Mouse (Mus musculus) activated CD4-positive, CD25-positive, alpha-beta regulatory T cell, adult 4 months (primary cell): ENCODE results near the gene Hoxa6. TPM values are rescaled to one million over a fixed set of nuclear protein-coding genes. Genes with fewer than 3 reads are reported as not detected.

Experiments used
- ATAC-seq: one replicate; pipeline ENCODE4 v1.8.0; 2017
- polyA plus RNA-seq, 2 experiments: library from polyadenylated mRNA; unstranded; fragments of 100-300 nt; shearing (Covaris generic); gene quantifications; one replicate each; pipeline ENCODE4 v1.2.1; 2017

Gene Hoxa6
- polyA plus RNA-seq, 2 experiments from 2014 or later: not detected

DNA sequence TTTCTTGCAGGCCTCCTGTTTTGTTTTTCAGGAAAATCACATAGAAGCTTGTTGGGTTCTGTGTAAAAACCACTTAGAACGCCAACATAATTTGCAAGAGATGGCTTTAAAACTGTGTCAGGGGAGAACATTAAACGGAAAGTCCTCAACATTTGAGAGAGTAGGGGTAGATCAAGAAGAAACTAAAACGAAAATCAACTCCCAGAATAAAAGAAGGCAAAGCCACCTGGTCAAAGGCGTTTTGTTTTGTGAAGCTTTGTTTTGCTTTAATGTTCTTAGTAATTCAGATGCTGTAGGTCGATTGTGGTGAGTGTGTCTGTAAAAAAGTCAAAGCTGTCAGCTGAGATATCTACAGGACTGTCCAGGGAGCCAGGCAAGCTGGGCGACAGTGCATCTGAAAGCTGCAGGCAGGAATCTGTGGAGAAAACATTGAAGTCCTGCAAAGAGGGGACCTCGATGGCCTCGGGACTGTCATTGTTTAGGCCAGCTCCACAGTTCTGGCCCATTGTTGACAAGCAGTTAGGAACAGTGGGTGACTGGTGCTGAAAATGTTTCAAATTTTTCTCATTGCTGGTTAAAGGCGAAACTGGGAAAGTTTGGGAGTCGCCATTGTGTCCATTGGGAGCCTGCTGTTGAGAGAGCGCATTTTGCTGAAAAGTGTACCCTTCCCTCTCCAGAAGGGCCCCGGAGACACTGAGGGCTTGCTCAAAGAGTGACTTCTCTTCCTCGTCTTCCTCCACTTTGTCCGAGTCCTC lies 45.7 kb downstream of the Hoxa6 start:
- no peak for ATAC-seq

DNA sequence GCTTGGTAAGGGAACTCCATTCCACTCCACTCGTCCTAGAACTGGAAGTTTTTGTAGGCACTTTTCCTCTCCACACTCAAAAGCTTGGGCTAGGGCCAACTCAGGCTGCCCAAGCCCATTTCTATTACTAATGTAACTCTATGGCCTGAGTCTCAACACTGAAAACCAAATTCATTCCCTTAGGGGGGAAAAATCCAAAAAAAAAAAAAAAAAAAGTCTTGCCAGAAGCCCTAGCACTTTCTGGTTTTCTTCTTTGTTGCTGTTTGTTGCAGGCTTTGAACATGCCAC lies 46.5 kb downstream of the Hoxa6 start:
- ATAC-seq: no peak

GRCm38 (mm10) chr6:52161336-52162092 lies 47.0 kb downstream of the Hoxa6 start:
- no peak for ATAC-seq

- no peak for ATAC-seq
Observed at GRCm38 (mm10) chr6:52160511-52161335, 47.8 kb downstream of the Hoxa6 start.

GRCm38 (mm10) chr6:52159979-52160378 lies 48.5 kb downstream of the Hoxa6 start:
- ATAC-seq: no peak

DNA sequence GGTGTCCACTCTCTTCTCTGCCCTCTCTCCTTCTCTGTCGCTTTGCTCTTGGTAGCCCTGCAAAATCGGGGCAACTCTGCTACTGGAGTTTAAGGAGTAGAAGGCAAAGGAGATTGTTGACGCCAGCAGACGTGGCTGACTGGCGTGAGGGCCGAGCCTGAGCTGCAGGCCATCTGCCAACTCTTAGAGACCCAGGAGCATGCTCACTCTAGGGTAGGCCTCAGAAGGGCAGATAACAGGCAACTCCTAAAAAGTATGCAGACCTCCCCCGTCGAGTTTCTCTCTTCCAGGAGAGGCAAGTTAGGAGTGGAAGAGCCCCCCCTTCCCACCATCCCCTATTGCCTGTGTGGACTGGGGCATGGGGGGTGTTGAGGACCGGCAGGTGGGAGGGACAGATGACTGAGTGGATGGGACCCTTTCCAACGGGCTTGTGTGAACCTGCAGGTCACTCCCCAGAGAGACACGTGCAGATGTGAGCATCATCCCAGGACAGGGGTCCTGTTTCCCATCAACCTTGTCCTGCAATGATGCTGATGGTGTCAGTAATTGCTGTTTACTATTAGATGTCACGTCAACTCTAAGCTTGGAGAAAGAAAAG lies 49.3 kb downstream of the Hoxa6 start:
- no peak for ATAC-seq

DNA sequence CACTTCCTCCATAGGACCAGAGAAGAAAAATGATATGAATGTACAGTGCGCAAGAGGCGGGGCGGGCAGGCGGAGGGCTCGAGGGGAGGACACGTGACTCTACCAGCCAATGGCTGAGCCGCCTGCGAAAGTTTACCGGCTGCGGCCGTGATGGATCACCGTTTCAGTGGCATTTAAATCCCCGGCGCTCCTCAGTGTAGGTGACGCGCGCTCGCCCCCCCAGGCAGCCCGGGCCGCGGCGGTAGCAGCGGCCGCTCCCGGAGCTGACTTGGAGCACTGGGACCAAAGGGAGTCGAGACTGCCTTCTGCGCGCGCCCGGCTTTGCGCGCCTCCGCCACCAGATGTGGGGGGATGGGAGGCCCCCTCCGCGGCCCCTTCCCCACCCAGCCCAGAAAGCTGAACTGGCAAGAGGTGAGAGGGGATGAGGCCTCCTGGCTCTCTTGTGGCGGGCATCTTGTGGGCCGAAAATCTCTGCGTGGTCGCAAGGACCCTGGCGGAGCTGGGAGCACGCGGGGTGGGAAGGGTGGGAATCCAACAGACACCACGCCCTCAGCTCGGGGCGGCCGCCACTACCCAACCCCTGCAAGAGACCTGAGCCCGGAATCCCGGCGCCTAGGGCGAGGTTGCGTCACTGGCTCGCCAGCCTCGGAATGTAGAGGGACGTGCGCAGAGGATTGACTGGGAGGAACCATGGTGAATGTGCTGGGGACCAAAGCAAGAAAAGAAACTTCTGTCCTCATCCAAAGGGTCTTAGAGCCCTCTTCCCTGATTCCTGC lies 50.1 kb downstream of the Hoxa6 start, which contains the start of gene Hoxa1:
Gene Hoxa1 (minus strand): TSS at position 42 of the 776 bp plus-strand sequence.
- ATAC-seq: peak; percentile 82

DNA sequence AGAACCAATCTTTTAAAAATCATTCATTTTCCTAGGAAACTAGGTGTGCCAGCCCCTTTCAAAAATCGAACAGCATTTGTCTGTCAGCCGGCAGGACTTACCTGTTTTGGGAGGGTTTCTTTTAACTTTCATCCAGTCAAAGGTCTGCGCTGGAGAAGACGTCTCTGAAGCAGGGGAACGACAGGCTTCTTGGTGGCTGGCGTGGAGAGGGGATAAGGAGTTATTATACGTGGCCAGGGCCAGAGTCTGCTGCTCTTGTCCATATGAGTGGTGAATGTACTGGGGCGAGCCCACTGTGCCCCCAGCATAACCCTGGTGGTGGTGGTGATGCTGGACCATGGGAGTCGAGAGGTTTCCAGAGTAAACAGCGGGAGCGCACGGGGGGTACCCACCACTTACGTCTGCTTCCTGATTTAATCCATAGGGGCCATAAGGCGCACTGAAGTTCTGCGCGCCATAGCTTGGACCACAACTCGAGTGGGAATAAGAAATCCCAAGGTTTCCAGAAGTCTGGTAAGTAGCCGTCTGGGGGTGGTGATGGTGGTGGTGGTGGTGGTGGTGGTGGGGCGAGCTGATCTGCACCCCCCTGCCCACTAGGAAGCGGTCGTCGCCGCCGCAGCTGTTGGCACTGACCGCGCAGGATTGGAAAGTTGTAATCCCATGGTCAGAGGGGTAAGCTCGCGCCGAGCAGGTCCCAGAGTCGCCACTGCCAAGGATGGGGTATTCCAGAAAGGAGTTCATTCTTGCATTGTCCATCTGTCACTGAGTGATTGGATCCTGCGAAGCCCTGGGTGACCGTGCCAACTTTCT lies 50.9 kb downstream of the Hoxa6 start:
- ATAC-seq: no peak

DNA sequence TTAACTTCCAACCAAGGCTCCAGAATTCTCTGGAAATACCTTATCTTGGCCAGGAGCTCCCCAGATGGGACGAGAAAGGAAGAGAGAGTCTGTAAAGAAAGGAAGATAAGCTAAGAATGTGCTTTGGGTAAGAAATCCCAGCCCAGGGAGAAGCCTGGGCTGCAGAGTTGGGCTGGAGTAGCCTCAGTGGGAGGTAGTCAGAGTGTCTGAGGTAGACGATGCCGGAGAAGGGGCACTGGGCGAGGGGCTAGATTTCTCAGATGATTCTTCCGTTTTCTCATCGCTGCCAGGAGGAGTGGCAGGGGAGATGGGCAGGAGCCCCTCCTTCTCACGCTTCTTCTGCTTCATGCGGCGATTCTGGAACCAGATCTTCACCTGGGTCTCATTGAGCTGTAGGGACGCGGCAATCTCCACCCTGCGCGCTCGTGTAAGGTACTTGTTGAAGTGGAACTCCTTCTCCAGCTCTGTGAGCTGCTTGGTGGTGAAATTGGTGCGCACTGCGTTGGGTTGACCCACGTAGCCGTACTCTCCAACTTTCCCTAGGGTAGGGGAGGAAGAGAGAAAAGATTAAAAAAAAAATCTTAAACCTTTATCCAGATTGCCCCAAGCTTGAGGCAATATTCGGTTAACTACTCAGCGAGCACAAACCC lies 51.8 kb downstream of the Hoxa6 start:
- ATAC-seq: no peak

Other genes starting within 250 kb of the Hoxa6 start
- gene Skap2, start 196.2 kb downstream of the Hoxa6 start, polyA plus RNA-seq: 10 to 100 TPM; 15.6 to 20.1 TPM
- not detected for gene Hoxa1, start 50.4 kb downstream of the Hoxa6 start, polyA plus RNA-seq
- not detected for gene Hoxa2, start 43.9 kb downstream of the Hoxa6 start, polyA plus RNA-seq
- not detected for gene 5730596B20Rik, start 31.2 kb downstream of the Hoxa6 start, polyA plus RNA-seq
- gene Hoxa4, start 17.0 kb downstream of the Hoxa6 start, polyA plus RNA-seq: not detected
- not detected for gene Hoxa5, start 4.1 kb downstream of the Hoxa6 start, polyA plus RNA-seq
- under 1 TPM in 1 of 2 experiments, not detected in 1; 0.21 TPM for gene Hoxa3, start 4.6 kb upstream of the Hoxa6 start, polyA plus RNA-seq
- not detected for gene Gm28308, start 4.6 kb upstream of the Hoxa6 start, polyA plus RNA-seq
- not detected for gene Hoxa7, start 13.1 kb upstream of the Hoxa6 start, polyA plus RNA-seq
- gene Hoxa9, start 22.4 kb upstream of the Hoxa6 start, polyA plus RNA-seq: under 1 TPM in 1 of 2 experiments, not detected in 1; 0.11 TPM
- not detected for gene Hoxa10, start 32.1 kb upstream of the Hoxa6 start, polyA plus RNA-seq
- not detected for gene Hoxa11, start 37.1 kb upstream of the Hoxa6 start, polyA plus RNA-seq
- not detected for gene Hoxa13, start 52.2 kb upstream of the Hoxa6 start, polyA plus RNA-seq
- not detected for gene Evx1, start 104.8 kb upstream of the Hoxa6 start, polyA plus RNA-seq